Mouse (Mus musculus): ENCODE measurements around the gene Spindoc. TPM values are rescaled to one million over a fixed set of nuclear protein-coding genes. Genes with fewer than 3 reads are reported as not detected.

Gene Spindoc
- total RNA-seq (2022), result 10 to 100 TPM; 21.8 to 27.1 (median 25.3) TPM

DNA sequence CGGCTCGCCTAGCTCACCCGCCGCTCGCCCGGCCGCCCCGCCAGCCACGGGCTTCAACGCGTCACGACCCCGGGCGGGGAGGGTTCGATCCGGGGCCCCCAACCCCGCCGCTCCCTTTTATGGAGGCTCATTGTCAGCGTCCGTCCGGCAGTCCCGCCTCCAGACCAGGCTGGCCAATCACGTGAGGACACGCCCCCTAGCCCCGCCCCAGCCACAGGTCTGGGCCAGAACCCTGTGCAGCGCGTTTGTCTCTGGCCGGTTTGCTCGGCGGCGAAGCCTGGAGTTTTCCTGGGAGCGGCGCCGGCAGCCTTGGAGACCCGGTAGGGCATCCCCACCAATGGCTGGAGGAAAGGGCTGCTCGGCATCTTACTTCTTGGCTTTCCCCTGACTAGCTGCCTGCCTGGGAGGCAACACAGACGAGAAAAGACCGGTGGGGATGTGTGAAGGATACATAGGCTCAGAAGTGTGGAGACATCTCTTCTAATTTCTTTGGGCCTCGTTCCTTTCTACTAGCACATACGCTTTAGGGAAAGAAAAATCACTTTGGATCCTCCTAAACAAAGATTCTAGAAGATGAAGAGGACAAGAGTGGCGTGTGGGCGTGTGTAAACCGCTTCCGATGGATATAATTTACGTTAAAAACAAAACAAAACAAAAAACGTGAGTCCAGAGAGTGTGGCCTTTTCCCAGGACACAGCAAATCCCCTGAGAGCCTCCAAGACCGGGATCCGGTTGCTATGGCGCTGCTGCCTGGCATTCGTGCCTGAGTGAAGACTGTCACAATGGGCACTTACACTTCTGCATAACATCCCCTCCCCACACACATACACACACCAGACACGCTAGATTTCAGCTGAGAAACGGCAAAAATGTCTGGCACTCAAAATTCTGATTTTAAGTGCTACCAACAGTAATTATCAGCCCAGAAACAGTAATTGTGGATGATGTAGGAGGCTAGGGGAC, at the start of gene Spindoc:
Spindoc (minus strand) TSS at position 92 of the 963 bp plus-strand sequence.
- DNase-seq (ENCODE audit: low spot score in 2 of 2), result peak; percentile 96 to 99

DNA sequence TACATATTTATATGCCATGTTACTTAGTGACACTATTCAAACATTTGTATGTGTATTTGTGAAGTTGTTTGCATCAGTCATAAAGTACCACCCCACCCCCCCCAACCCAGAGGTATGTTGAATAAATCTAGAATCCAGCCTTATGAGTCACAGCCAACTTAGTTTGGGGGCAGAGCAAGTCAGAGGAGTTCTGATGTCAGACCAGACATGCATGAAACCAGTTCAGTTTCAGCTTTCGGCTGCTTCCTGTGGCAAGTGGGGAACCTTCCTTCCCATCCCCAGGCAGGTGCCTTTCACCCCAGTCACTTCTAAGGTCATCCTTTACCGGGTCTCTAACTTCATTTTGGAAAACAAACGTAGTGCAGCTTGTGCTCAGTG, 42.6 kb upstream of the Spindoc start:
- no peak for DNase-seq (ENCODE audit: low spot score in 2 of 2)

DNA sequence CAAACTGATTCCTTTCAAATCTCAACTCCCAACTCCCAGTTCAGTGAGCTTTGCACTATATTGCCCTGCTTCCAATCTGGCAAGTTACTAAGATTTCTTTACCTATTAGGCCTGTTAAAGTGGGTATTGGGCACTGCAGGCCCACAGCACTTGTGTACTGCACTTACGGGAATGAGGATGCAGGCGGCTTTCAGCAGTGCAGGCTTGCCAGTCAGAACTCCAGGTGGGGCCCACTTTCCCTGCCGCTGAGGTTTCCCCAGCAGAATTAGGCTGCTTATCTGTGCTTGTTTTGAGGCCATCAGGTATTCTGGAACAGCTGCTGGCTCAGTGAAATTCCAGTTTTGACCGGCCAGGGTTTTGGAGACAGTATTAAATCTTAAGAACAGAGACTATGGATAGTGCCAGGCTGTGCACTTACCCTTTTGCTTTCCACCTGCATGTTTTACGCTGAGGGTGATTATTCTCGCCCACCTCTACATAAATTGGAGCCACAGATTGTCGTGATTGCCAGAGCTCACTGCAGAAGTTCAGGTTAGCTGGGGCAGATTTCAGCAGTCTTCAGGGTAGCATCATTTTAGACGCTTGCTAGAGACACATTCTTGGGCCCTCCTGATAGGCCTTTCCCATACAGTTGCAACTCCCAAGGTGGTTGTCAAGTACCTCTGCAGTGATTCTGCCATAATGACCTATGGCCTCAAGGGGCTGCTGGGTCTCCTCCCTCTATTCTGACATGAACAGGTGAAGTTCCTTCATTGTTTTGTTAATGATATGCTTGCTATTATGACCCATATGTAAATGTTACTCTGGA, 42.0 kb upstream of the Spindoc start:
- DNase-seq (ENCODE audit: low spot score in 2 of 2), result peak in 1 of 2 experiments; percentile 38

DNA sequence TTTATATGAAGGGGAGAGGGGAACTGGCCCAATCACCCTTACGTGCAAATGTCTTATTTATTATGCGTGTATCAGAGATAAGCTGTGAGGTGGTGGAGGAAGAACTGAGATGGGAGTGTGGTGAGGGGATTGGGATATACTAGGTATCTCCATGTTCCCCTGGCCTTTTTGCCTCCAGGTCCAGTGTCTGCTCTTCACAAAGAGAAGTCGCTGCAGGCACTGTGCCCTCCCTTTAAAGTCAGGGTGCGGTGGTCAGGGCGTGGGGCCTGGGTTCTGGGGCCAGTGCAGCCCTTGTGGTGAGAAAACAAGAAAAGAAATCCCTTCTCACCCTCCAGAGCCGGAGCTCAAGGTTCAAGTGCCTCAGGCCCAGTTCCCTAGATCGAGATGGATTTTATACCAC, 41.3 kb upstream of the Spindoc start:
- no peak for DNase-seq (ENCODE audit: low spot score in 2 of 2)

- DNase-seq (ENCODE audit: low spot score in 2 of 2), result no peak
These were observed 40.8 kb upstream of the Spindoc start for GRCm38 (mm10) chr19:7423656-7424030.

DNA sequence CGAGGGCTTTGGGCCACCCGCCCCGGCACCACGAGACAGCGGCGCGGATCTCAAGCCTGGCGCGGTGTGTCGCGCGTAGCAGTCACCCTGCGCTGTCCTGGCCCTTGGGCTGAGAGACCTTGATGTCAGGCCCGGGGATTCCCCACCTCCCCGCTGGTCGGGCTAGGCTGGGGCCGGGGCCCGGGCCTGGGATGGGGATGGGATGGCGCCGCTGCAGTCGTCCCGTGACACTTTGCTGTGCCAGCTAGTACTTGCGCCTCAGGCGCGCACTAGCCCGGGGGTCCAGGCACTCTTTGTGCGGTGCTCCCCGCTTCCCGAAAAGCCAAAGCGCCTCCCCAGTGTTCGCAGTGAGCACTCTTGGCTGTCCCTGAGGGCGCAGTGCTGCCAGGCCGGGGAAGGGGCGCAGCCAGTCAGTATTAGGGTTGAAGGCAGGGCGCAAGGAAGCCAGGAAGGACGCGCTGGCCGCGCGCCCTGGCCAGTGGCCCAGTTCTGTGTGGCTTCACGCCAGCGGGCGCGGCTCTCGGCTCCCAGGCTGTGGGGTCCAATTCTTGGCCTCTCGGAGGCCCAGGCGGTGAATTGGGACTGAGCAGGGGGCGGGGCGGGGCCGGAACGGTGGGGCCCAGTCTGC, 40.3 kb upstream of the Spindoc start:
- DNase-seq (ENCODE audit: low spot score in 2 of 2), result peak; percentile 66 to 77

GRCm38 (mm10) chr19:7422656-7423027, 39.8 kb upstream of the Spindoc start:
- DNase-seq (ENCODE audit: low spot score in 2 of 2), result no peak

DNA sequence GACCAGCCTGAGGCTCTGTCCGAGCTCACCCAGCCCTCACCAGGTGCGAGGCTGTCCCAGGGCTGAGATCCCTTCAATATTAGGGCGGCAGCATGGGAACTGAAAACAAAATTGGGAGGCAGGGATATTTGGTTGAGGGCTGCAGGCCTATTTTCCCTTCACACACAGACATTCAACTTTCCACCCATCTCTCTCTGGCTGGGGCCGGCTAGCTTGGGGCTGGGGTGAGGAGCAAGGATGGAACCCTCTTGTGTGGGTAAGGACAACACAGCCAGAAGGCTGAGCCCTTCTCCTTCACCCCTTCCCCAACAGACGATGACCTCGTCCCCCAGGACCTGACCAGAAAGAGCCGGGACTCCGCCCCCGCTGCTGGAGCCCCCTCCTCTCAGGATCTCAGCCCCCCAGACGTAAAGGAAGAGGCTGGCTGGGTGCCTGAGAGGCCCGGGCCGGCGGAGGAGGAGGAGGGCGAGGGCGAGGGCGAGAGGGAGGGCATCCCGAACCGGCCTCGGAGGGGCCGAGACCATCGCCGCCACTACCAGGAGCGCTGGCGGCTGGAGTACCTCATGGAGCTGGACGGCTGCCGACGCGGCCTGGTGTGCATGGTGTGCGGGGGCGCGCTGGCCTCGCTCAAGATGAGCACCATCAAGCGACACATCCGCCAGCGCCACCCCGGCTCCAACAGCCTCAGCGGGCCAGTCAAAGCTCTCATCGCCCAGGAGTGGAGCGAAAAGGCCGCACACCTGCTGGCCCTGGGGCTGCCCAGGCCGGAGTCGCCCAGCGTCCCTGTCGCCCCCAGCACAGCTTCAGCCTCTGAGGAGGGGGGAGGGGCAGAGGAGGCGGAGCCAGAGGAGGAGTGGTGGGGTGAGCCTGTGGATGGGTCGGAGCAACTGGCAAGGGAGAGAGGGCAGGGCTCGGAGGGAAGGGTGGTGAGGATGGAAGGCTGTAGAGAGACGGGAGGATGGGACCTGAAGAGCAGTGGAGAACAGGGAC, 39.1 kb upstream of the Spindoc start:
- DNase-seq (ENCODE audit: low spot score in 2 of 2), result peak; percentile 43 to 78

GRCm38 (mm10) chr19:7420841-7421601, 38.2 kb upstream of the Spindoc start:
- DNase-seq (ENCODE audit: low spot score in 2 of 2), result no peak

DNA sequence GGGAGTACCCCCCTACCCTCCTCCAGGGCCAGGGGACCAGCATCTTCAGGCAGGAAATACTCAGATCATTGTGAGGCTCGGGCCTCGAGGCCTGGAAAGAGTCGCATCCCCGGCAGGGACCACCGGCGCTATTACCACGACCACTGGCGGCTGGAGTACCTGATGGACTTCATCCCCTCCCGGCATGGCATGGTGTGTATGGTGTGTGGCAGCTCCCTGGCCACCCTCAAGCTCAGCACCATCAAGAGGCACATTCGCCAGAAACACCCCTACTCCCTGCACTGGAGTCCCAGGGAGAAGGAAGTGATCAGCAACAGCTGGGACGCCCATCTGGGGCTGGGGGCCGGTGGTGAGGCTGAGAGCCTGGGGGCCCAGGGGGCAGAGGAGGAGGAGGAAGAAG, 37.3 kb upstream of the Spindoc start:
- DNase-seq (ENCODE audit: low spot score in 2 of 2), result no peak

- no peak for DNase-seq (ENCODE audit: low spot score in 2 of 2)
These were observed 36.3 kb upstream of the Spindoc start for GRCm38 (mm10) chr19:7419134-7419533.

DNA sequence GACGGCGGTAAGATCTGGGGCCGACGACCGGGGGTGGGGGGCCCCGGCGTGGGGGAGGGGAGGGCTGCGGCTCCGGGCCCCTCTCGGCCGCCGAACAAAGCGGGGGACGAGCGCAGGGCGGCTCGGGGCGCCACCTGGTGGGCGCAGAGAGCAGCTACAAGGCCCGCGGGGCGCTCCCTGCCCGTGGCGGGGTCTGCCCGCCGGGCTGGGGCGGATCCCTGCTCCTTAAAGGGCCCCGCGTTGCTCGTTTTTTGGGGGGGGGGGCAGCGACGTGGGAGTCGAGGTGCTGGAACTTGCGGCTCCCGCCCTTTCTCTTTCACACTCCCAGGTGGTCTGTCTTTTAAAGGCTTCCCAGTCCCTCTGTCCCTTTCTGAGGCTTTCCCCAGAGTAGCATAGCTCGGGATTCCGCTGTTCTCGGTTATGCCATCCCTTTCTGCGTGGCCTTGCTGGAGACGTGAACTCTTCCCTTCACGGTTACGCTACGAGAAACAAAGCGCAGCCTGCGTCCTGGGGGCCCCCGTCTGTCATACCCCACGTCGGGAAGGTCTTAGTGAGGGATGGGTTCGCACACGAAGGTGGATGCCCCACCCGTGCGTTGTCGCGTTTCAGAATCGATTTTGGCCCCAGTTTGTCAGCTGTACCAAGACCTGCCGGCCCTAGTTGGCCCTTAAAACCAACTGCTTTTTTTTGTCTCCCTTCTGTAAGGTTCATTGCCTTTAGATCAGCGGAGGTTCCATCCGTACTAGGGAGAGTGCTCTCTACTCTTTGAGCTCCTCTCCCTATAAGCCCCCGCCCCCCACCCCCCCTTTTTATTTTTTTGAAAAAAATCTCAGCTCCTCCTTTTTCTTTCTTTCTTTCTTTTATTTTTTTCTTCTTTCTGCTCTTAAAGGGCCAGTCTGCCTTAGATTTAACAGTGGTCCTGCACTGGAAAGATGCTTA, 35.4 kb upstream of the Spindoc start:
- DNase-seq (ENCODE audit: low spot score in 2 of 2), result peak in 1 of 2 experiments; percentile 36

DNA sequence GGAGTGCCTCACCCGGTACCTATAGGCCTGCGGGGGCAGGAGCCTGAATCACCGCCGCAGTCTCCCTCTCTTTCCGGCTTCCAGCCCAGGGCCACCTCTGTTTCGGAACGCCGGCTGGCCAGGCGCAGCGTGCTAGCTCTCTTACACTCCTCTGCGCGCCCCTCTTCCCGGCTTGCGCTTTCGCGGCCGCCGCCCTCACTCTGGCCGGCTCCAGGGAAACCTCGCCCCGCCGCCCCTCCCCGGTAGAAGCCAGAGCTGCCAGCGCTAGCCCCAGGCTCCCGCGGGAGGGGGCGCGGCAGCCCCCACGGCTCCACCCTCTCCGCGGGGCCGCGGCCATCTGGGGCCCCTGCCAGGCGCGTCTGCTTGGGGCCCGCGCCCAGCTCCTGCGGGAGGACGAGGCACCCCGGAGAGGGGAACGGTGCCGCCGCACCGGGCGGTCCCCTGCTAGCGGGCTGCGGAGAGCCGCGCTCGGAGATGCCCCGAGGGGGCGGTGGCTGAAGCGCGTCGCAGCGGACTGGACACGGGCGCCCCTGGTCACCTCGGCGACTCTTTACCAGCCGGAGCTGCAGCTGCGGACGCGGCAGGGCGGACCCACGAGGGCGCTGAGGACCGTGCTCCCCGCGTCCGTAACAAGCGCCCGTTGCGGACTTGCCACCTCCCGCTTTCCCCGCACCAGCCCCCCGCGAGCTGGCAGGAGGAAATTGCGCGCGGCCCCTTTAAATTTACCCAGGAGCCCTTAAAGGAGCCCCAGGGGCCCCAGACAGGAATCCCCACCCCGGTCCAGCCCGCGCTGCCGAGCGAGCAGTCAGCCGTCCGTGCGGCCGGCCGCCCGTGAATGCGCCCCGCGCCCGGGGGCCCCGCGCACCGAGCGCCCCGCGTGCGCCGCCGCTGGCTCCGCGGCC, 34.3 kb upstream of the Spindoc start, which contains the start of gene 2700081O15Rik:
2700081O15Rik (plus strand) TSS at position 792 of the 902 bp plus-strand sequence.
- peak; percentile 37 to 58 for DNase-seq (ENCODE audit: low spot score in 2 of 2)

GRCm38 (mm10) chr19:7415916-7416833, 33.4 kb upstream of the Spindoc start:
- no peak for DNase-seq (ENCODE audit: low spot score in 2 of 2)

GRCm38 (mm10) chr19:7412361-7412760, 29.6 kb upstream of the Spindoc start:
- DNase-seq (ENCODE audit: low spot score in 2 of 2), result no peak

DNA sequence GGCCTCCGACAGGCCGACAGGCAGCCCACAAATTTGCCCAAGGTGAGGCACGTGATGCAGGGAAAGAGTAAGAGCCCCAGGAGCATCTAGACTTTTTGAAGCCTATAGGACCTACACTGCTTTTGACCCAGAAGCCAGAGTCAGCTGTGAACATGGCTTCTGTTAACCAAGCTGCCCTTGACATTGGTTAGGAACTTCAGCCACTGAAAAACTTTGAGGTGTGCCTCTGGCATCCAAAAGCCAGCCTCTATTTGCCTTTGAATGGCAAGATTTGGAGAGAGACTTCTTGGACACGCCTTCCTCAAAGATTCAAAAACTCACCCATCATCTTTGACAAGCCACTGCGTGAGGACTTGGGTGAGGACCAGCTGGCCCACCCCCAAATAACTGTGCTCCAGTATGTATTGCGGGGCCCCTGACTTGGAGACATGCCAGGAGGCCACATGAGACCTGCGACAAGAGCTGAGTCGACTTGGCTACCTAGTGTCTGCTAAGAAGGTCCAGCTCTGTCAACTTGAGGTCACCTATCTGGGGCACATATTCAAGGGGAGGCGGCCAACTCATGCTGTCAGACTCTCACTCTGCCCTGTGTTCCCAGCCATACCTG, 21.9 kb upstream of the Spindoc start:
- DNase-seq (ENCODE audit: low spot score in 2 of 2), result no peak

Data from left cerebral cortex, adult 8-10 months (tissue).